Mouse (Mus musculus): ENCODE measurements at regions not wholly inside any gene's neighbourhood (a gene's known extent, or its start where the extent isn't known, plus 50 kb on each side); places are given as distances from the start of the nearest gene placed in this dataset.

DNA sequence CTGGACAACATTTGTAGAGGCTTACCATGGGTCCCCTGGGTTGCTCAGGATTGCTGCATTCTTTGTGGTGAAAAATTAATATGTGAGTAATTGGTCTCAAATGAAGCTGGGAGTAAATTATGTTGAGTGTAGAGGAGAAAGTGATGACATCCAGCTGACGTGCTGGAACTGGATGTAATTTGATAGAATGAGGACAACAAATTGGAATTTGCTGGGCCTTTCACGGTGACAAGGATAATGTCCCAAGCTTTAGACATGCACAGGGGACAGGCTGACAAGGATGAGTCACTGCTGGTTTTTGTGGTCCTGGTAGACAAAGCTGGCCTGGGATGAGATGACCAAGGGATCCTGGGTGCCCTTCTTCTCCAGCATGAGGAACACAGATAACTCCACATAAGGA lies 357.9 kb upstream of the Mki67 start:
- no peak overlapping the region for H3K27ac ChIP-seq (ENCODE audit: low read depth, low read length)
- no peak overlapping the region for H3K4me3 ChIP-seq (ENCODE audit: low read depth, low read length)
- no peak for DNase-seq (ENCODE audit: low spot score)
- H3K9me3 ChIP-seq (ENCODE audit: control insufficient read depth, low read length): no peaks in the 10 kb centered on the region
- H3K36me3 ChIP-seq (ENCODE audit: control insufficient read depth, insufficient read depth, low read length): no peaks in the 10 kb centered on the region
- no peaks in the 10 kb centered on the region for H3K4me1 ChIP-seq (replicated peaks; ENCODE audit: control insufficient read depth, insufficient read depth, low read length)
- WGBS: 82% methylated on average over 2 of the region's 2 CpGs
- ATAC-seq (replicated peaks; ENCODE audit: low FRiP score): no peak
- no peak overlapping the region for H3K9ac ChIP-seq (ENCODE audit: low read length)
- no peak overlapping the region for H3K4me2 ChIP-seq (ENCODE audit: low read depth, low read length, severe bottlenecking)
- H3K27me3 ChIP-seq (ENCODE audit: control insufficient read depth, insufficient read depth, low read length): no peaks in the 10 kb centered on the region

DNA sequence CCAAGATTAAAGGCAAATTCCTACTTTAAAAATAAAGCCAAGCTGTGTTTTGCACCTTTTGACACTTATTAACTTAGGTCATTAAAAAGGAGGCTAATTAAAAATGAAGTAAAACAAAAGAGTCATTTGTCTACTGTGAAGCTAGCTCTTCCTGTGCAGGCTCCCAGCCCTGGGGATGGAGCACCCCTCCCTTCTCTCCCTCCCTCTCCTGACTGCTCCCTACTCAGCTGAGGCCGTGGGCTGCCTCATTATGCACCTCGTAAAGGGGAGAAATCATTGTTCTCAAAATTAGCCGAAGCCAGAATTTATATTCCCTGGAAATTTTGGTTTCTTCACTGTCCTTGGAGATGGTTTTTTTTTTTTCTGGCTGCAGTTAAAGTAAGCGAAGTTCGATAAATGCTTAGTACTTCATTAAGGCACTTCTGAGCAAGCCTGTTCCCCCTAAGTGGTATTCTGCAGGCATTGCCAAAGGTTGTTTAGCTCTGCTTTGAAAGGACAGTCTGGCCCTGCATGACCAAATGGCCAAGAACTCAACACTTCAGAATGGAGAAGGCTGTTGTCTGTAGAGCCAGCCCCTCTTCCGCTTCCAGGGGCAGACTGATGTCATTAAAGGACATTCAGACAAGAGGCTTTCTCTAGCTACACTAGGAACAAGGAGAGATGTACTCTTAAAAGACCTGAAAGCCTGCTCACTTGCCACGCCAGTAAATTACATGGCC lies 365.5 kb upstream of the Mki67 start:
- Histone ChIP-seq H3K27ac (ENCODE audit: low read depth, low read length) (no peak overlapping the region), H3K27me3 (ENCODE audit: control insufficient read depth, insufficient read depth, low read length) (no peaks in the 10 kb centered on the region), H3K4me2 (ENCODE audit: low read depth, low read length, severe bottlenecking) (no peak overlapping the region), H3K4me3 (ENCODE audit: low read depth, low read length) (no peak overlapping the region), H3K36me3 (ENCODE audit: control insufficient read depth, insufficient read depth, low read length) (no peaks in the 10 kb centered on the region), H3K4me1 (replicated peaks; ENCODE audit: control insufficient read depth, insufficient read depth, low read length) (peaks cover 16% of the 10 kb centered on the region), H3K9me3 (ENCODE audit: control insufficient read depth, low read length) (no peaks in the 10 kb centered on the region), H3K9ac (ENCODE audit: low read length) (no peak overlapping the region)
- no peak for DNase-seq (ENCODE audit: low spot score)
- whole genome bisulfite sequencing: 35% methylated on average over 7 of the region's 7 CpGs
- no peak for ATAC-seq (replicated peaks; ENCODE audit: low FRiP score)

DNA sequence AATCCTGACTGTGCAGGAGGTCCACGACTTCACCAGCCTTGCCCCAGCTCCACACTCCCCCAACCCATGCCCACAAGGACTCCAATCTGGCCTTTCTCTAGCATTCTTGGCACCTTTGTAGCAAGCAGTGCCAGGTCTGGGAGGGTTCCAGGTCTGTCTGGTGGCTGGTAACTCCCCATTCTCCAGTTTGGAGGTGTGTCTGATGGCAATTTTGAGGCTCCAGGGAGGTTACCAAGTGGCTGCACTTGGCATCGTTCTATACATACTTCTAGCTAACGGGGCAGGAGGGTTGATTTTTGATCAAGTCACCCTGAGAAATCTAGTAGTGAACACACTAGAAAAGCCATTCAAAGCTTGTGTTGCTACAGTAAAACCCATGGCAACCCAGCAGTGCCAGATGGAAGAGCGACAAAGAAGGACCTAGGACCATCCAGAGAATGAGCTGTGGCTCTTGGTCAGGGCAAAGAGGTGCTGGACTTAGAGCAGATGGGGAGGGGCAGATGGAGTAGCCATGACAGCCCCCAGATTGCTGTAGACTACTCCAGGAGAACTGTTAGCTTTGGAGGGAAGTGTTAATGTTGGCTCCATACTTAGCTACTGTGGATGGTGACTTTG lies 366.2 kb upstream of the Mki67 start:
- H3K27ac ChIP-seq (ENCODE audit: low read depth, low read length): no peak overlapping the region
- no peak for ATAC-seq (replicated peaks; ENCODE audit: low FRiP score)

DNA sequence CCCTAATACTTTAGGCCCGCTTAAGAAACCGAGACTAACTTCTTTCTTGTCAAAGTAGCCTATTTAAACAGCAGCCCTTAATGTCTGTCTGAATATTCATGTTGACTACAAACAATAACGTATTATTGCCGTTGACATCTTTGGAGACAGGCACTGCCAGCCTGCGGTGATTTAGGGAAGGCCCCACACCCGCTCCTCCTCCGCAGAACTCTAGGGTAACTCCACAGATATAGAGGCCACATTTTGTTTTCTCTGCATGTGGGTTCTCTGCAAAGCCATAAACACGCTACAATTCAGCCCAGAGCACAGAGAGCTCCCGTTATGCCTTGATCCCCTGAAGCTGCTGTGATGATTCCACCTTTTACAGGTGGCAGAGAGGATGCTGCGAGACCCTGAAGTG lies 366.8 kb upstream of the Mki67 start:
- H3K9ac ChIP-seq (ENCODE audit: low read length): no peak overlapping the region
- ATAC-seq (replicated peaks; ENCODE audit: low FRiP score) (no peak), DNase-seq (ENCODE audit: low spot score) (no peak)
- no peaks in the 10 kb centered on the region for H3K36me3 ChIP-seq (ENCODE audit: control insufficient read depth, insufficient read depth, low read length)
- H3K27ac ChIP-seq (ENCODE audit: low read depth, low read length): peak overlapping the region; percentile 75
- no peak overlapping the region for H3K4me2 ChIP-seq (ENCODE audit: low read depth, low read length, severe bottlenecking)
- no peaks in the 10 kb centered on the region for H3K9me3 ChIP-seq (ENCODE audit: control insufficient read depth, low read length)
- 66% methylated on average over 10 of the region's 10 CpGs for WGBS
- no peaks in the 10 kb centered on the region for H3K27me3 ChIP-seq (ENCODE audit: control insufficient read depth, insufficient read depth, low read length)
- no peak overlapping the region for H3K4me3 ChIP-seq (ENCODE audit: low read depth, low read length)
- peaks cover 16% of the 10 kb centered on the region for H3K4me1 ChIP-seq (replicated peaks; ENCODE audit: control insufficient read depth, insufficient read depth, low read length)

More for the DNA sequence above, 366.2 kb upstream of the Mki67 start:
- Histone ChIP-seq H3K27me3 (ENCODE audit: control insufficient read depth, insufficient read depth, low read length) (no peaks in the 10 kb centered on the region), H3K4me2 (ENCODE audit: low read depth, low read length, severe bottlenecking) (no peak overlapping the region), H3K36me3 (ENCODE audit: control insufficient read depth, insufficient read depth, low read length) (no peaks in the 10 kb centered on the region), H3K9ac (ENCODE audit: low read length) (no peak overlapping the region), H3K4me3 (ENCODE audit: low read depth, low read length) (no peak overlapping the region), H3K9me3 (ENCODE audit: control insufficient read depth, low read length) (no peaks in the 10 kb centered on the region), H3K4me1 (replicated peaks; ENCODE audit: control insufficient read depth, insufficient read depth, low read length) (peaks cover 16% of the 10 kb centered on the region)
- no peak for DNase-seq (ENCODE audit: low spot score)
- WGBS: 81% methylated on average over 4 of the region's 4 CpGs

DNA sequence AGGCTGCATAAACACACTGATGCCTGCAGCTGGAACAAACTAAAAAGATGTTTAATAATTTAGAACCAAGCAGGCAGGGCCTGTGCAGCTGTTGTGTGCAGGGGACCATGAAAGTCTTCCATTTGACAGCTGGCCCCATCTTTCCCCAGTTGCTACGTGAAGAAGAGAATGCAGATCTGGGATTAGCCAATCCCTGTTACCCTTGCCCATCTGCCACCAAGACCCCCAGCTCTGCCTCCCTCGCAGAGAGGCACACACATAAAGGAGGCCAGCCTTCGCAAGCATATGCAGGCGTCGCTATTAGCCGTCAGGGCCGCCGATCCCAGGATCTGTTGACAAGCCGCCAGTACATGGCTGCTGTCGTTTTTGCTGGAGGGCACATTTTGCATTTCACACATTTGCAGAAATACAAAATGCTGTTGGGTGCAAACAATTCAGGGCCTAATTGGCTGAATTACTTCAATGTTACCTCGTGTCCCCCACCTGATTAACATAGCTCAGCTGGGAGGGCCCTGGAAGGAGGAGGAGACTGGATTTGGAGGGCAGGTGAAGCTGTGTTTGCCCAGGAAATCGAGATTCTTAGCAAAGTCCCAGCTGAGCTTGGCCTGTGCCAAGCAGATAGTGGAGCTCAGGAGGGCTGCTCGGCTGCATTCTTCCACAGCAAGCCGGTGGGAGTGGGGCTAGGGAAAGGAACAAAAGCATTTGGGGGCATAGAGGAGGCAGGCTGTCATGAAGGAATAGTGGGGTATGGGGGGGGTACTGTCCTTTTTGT lies 367.6 kb upstream of the Mki67 start:
- Histone ChIP-seq H3K4me1 (replicated peaks; ENCODE audit: control insufficient read depth, insufficient read depth, low read length) (peaks cover 18% of the 10 kb centered on the region), H3K4me2 (ENCODE audit: low read depth, low read length, severe bottlenecking) (no peak overlapping the region), H3K36me3 (ENCODE audit: control insufficient read depth, insufficient read depth, low read length) (no peaks in the 10 kb centered on the region), H3K9ac (ENCODE audit: low read length) (no peak overlapping the region), H3K4me3 (ENCODE audit: low read depth, low read length) (no peak overlapping the region), H3K9me3 (ENCODE audit: control insufficient read depth, low read length) (no peaks in the 10 kb centered on the region), H3K27me3 (ENCODE audit: control insufficient read depth, insufficient read depth, low read length) (no peaks in the 10 kb centered on the region; the same call in 1 of the 2 replicates), H3K27ac (ENCODE audit: low read depth, low read length) (peak overlapping the region; percentile 75; the same call in 1 of the 2 replicates)
- 35% methylated on average over 14 of the region's 14 CpGs for WGBS
- peak; percentile 89 for ATAC-seq (replicated peaks; ENCODE audit: low FRiP score)
- peak; percentile 77 for DNase-seq (ENCODE audit: low spot score)

DNA sequence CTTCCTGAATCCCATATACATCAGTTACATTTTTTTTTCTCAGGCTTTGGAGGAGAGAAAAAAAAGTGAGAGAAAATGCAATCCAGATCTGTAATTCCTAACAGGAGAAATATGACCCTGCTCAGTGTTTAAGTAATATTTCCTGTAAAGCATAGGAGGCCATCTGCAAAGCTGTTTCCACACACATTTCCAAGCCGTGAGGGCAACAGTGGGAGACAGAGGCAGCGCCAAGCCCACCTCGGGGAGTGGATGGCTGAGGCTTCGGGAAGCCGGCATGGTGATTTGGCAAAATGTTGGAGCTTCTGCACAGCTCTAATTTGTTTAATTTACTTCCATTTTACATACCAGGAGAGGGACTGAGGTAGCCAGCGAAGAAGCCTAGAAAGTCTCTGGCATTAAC lies 372.6 kb upstream of the Mki67 start:
- 0 out of 2 replicates have a peak, but pooled peaks cover 3% of the 10 kb centered on the region for H3K4me1 ChIP-seq (replicated peaks; ENCODE audit: control insufficient read depth, insufficient read depth, low read length)
- ATAC-seq (replicated peaks; ENCODE audit: low FRiP score) (no peak), DNase-seq (ENCODE audit: low spot score) (no peak)
- no peak overlapping the region for H3K4me3 ChIP-seq (ENCODE audit: low read depth, low read length)
- no peaks in the 10 kb centered on the region; the same call in 1 of the 2 replicates for H3K27me3 ChIP-seq (ENCODE audit: control insufficient read depth, insufficient read depth, low read length)
- WGBS: 87% methylated on average over 6 of the region's 6 CpGs
- no peak overlapping the region for H3K27ac ChIP-seq (ENCODE audit: low read depth, low read length)
- no peaks in the 10 kb centered on the region for H3K9me3 ChIP-seq (ENCODE audit: control insufficient read depth, low read length)
- no peak overlapping the region for H3K9ac ChIP-seq (ENCODE audit: low read length)
- no peak overlapping the region for H3K4me2 ChIP-seq (ENCODE audit: low read depth, low read length, severe bottlenecking)
- no peaks in the 10 kb centered on the region for H3K36me3 ChIP-seq (ENCODE audit: control insufficient read depth, insufficient read depth, low read length)

DNA sequence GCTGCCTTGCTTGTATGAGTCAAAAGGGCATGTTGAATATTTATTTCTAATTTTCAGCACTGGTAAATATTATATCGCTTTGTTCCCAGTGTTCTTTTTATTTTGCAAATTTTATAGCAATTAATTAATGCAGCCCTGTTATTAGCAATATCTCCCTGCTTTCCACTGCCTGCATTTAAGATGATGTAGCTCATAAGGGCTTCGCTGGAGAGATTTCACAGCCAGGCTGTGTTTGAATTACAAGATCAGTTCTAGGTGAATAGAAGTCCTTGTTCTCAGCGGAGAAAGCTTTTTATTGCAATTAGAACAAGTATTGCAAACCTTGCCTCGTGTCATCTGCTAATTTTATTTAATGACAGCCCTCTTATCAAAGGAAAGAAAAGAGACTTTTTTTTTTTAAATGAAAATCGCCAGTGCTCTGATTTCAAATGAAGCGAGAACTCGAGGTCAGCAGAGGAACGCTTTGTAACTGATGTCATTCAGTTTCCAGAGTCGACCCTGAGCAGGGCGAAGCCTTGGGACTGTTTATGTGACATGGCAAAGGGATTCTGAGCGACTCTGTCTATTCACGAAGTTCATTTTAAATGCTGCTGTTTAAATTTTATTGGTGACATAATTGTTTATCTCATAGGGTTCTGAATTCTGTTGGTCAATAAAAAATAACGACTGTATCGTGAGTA lies 378.7 kb upstream of the Mki67 start:
- H3K36me3 ChIP-seq (ENCODE audit: control insufficient read depth, insufficient read depth, low read length): no peaks in the 10 kb centered on the region
- H3K4me1 ChIP-seq (replicated peaks; ENCODE audit: control insufficient read depth, insufficient read depth, low read length): peaks cover 6% of the 10 kb centered on the region
- H3K27me3 ChIP-seq (ENCODE audit: control insufficient read depth, insufficient read depth, low read length): no peaks in the 10 kb centered on the region
- H3K27ac ChIP-seq (ENCODE audit: low read depth, low read length): no peak overlapping the region
- H3K4me3 ChIP-seq (ENCODE audit: low read depth, low read length): no peak overlapping the region
- H3K9ac ChIP-seq (ENCODE audit: low read length): no peak overlapping the region
- no peak for DNase-seq (ENCODE audit: low spot score)
- no peak for ATAC-seq (replicated peaks; ENCODE audit: low FRiP score)
- WGBS: 48% methylated on average over 14 of the region's 14 CpGs
- no peak overlapping the region for H3K4me2 ChIP-seq (ENCODE audit: low read depth, low read length, severe bottlenecking)
- H3K9me3 ChIP-seq (ENCODE audit: control insufficient read depth, low read length): no peaks in the 10 kb centered on the region

DNA sequence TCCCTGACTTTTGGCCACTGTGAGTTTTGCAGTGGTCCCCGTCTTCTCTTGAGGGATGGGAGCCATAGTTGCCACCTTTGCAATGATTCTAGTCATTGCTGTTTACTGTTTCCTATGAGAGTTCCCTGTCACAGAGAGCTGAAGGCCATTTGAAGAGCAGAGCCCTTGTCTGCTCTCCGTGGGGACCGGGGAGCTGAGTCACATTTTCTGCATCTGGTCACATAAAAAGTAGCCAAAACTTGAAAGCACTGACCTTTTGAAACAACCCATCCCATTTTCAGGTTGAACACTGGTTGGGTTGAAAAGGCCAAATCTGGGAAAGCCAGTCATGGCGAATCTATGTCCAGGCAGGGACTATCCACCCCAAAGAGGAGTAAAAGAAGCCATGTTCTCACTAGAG lies 387.9 kb upstream of the Mki67 start:
- Histone ChIP-seq H3K36me3 (ENCODE audit: control insufficient read depth, insufficient read depth, low read length) (no peaks in the 10 kb centered on the region), H3K27ac (ENCODE audit: low read depth, low read length) (no peak overlapping the region), H3K4me2 (ENCODE audit: low read depth, low read length, severe bottlenecking) (no peak overlapping the region), H3K27me3 (ENCODE audit: control insufficient read depth, insufficient read depth, low read length) (no peaks in the 10 kb centered on the region), H3K9ac (ENCODE audit: low read length) (no peak overlapping the region), H3K4me1 (replicated peaks; ENCODE audit: control insufficient read depth, insufficient read depth, low read length) (no peaks in the 10 kb centered on the region), H3K9me3 (ENCODE audit: control insufficient read depth, low read length) (no peaks in the 10 kb centered on the region), H3K4me3 (ENCODE audit: low read depth, low read length) (no peak overlapping the region)
- DNase-seq (ENCODE audit: low spot score) (no peak), ATAC-seq (replicated peaks; ENCODE audit: low FRiP score) (no peak)
- WGBS: 90% methylated on average over 4 of the region's 4 CpGs
